Comparison of ENCODE assay signal across 8 mouse cellular contexts in the genomic region with DNA sequence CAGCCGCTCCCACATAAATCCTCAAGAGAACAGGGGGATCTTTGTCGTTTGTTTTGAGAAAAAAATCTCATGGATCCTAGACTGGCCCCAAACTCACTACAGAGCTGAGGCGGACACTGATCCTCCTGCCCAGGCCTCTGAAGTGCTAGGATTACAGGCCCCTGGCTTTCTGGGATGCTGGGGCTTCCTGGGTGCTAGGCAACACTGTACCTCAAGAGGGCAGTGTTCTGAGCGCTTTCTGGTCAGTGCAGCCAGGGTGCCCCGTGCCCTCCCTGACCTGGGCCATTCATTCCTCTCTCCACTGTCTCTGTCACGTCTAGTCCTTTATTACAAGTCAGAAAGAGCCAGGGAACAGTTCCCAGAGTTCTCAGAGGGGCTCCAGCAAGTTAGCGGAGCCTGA. TPM values are rescaled to one million over a fixed set of nuclear protein-coding genes. Genes with fewer than 3 reads are reported as not detected.
DNase-seq lines count a peak whose midpoint lies in the region; ATAC-seq and TF ChIP-seq lines count a peak whose summit lies in the region.

No protein-coding gene starts in this region.

- ATAC-seq in intestine, embryonic 15.5 days: peak; percentile 52
- peak; percentile 51 for ATAC-seq in megakaryocyte, adult 5-6 weeks (ENCODE audit: poor library complexity, severe bottlenecking)

- no peaks in the 10 kb centered on the region for H3K27me3 ChIP-seq in heart, adult 2 months (ENCODE audit: control insufficient read depth, insufficient read depth, low read length)
- no peaks in the 10 kb centered on the region for H3K27me3 ChIP-seq in heart, embryonic 10.5 days (ENCODE audit: insufficient read depth, poor library complexity, severe bottlenecking)
- H3K27me3 ChIP-seq in C2C12 (ENCODE audit: control insufficient read depth, insufficient read depth, insufficient read length): no peaks in the 10 kb centered on the region
- H3K27me3 ChIP-seq in intestine, embryonic 15.5 days (replicated peaks): no peaks in the 10 kb centered on the region

- TF ChIP-seq POLR2A in heart, adult 2 months (IDR thresholded peaks at IDR 0.05; ENCODE audit: insufficient read depth, low read depth, low read length): no peak

- WGBS in heart, adult 2 months: 33% methylated on average over 7 of the region's 7 CpGs
- 24% methylated on average over 7 of the region's 7 CpGs for WGBS in heart, embryonic 10.5 days
- 28% methylated on average over 7 of the region's 7 CpGs for WGBS in intestine, embryonic 15.5 days

- no peak overlapping the region for H3K4me2 ChIP-seq in intestine, embryonic 15.5 days (replicated peaks)

- H3K4me3 ChIP-seq in heart, adult 2 months: no peak overlapping the region
- H3K4me3 ChIP-seq in heart, embryonic 10.5 days: no peak overlapping the region
- H3K4me3 ChIP-seq in C2C12 (ENCODE audit: insufficient read depth, poor library complexity, severe bottlenecking): no peak overlapping the region
- no peak overlapping the region for H3K4me3 ChIP-seq in intestine, embryonic 15.5 days (replicated peaks)

- no peaks in the 10 kb centered on the region for H3K36me3 ChIP-seq in heart, adult 2 months (ENCODE audit: control insufficient read depth, insufficient read depth, low read length)
- H3K36me3 ChIP-seq in heart, embryonic 10.5 days: peaks cover 25% of the 10 kb centered on the region
- peaks cover 7% of the 10 kb centered on the region for H3K36me3 ChIP-seq in C2C12 (ENCODE audit: control insufficient read depth, insufficient read depth)
- peaks cover 15% of the 10 kb centered on the region for H3K36me3 ChIP-seq in intestine, embryonic 15.5 days

- H3K4me1 ChIP-seq in heart, adult 2 months (ENCODE audit: control insufficient read depth, insufficient read depth, low read length): 0 out of 2 replicates have a peak, but pooled peaks cover 2% of the 10 kb centered on the region
- H3K4me1 ChIP-seq in heart, embryonic 10.5 days: peaks cover 15% of the 10 kb centered on the region
- H3K4me1 ChIP-seq in intestine, embryonic 15.5 days (replicated peaks): 0 out of 2 replicates have a peak, but pooled peaks cover 14% of the 10 kb centered on the region

- no peak overlapping the region for H3ac ChIP-seq in C2C12 (ENCODE audit: control insufficient read depth, insufficient read length, low read depth)

- H3K79me3 ChIP-seq in C2C12 (ENCODE audit: low read depth): no peaks in the 10 kb centered on the region

- no peaks in the 10 kb centered on the region for H3K9me3 ChIP-seq in heart, embryonic 10.5 days
- H3K9me3 ChIP-seq in intestine, embryonic 15.5 days: no peaks in the 10 kb centered on the region

- no peak overlapping the region for H3K27ac ChIP-seq in heart, adult 2 months
- no peak overlapping the region for H3K27ac ChIP-seq in heart, embryonic 10.5 days
- no peak overlapping the region for H3K27ac ChIP-seq in intestine, embryonic 15.5 days

- peak in 1 of 2 experiments; percentile 57 for DNase-seq in heart, adult 2 months
- no peak for DNase-seq in heart, embryonic 10.5 days (ENCODE audit: low spot score)
- peak; percentile 72 to 79 for DNase-seq in cerebellum, postnatal 10 days
- DNase-seq in thymus, postnatal 36 days: peak; percentile 38 to 39
- no peak for DNase-seq in Muller cell, postnatal 12 days (ENCODE audit: inconsistent ontology term)

- intact Hi-C loops in heart, adult 2 months (cut with DNase I): no loop called here

- TF ChIP-seq CTCF in heart, adult 2 months (IDR thresholded peaks at IDR 0.05): peak; percentile 88
- peak; percentile 82 for TF ChIP-seq CTCF in C2C12 (IDR thresholded peaks at IDR 0.05; ENCODE audit: control insufficient read depth, insufficient read depth, insufficient read length)

- no peak overlapping the region for H3K9ac ChIP-seq in heart, adult 2 months (ENCODE audit: low read depth, low read length)
- H3K9ac ChIP-seq in intestine, embryonic 15.5 days: no peak overlapping the region

- H3K79me2 ChIP-seq in heart, adult 2 months (replicated peaks; ENCODE audit: control insufficient read depth, insufficient read depth, low read length): no peaks in the 10 kb centered on the region
- no peaks in the 10 kb centered on the region for H3K79me2 ChIP-seq in C2C12 (ENCODE audit: control insufficient read depth, insufficient read depth)

- no peak for TF ChIP-seq EP300 in heart, adult 2 months (IDR thresholded peaks at IDR 0.05; ENCODE audit: insufficient read depth, low read depth, low read length)

TF ChIP-seq in C2C12, 6 proteins besides CTCF, POLR2A, EP300 and RAD21:
- no peak for TF ChIP-seq FOSL1 (IDR thresholded peaks at IDR 0.05; ENCODE audit: insufficient read depth, low read length, poor library complexity, severe bottlenecking)
- no peak for TF ChIP-seq USF1 (IDR thresholded peaks at IDR 0.05; ENCODE audit: low read depth)
- no peak for TF ChIP-seq MAX (IDR thresholded peaks at IDR 0.05)
- no peak for TF ChIP-seq MYOD1 (IDR thresholded peaks at IDR 0.05; ENCODE audit: control insufficient read depth, insufficient read length, low read depth)
- no peak for TF ChIP-seq CEBPB (IDR thresholded peaks at IDR 0.05; ENCODE audit: low read depth)
- TF ChIP-seq MYOG (IDR thresholded peaks at IDR 0.05; ENCODE audit: control insufficient read depth, extremely low read depth, insufficient read length): no peak

RNA-seq across cellular contexts. Expression of a gene that starts 9.6 kb away (rescaled TPM):
- 1 to 10 TPM; 3.4 to 4.2 TPM for total RNA-seq in heart, adult 2 months (2021)
- polyA plus RNA-seq in heart, adult 2 months (2012; rRNA removed): 3.6 and 4.7 TPM in 2 replicates
- polyA plus RNA-seq in heart, embryonic 10.5 days (2016; fragmentation: Nextera tagmentation; extraction: Ambion mirVana): 3.4 and 4.8 TPM in 2 replicates
- polyA plus RNA-seq in C2C12 (2012; fragmentation: generic; extraction: Trizol): 1.5 TPM
- 4.6 and 4.8 TPM in 2 replicates for polyA plus RNA-seq in intestine, embryonic 15.5 days (2015; fragmentation: Nextera tagmentation; extraction: Ambion mirVana)
- 76.6 and 78.3 TPM in 2 replicates for total RNA-seq in megakaryocyte, adult 5-6 weeks (2015)
- total RNA-seq in megakaryocyte, adult 5-6 weeks (2017): 129 and 130 TPM in 2 replicates

RNA-seq across cellular contexts. Expression of a gene that starts 25.9 kb away (rescaled TPM):
- 10 to 100 TPM; 85.9 to 93.3 TPM for total RNA-seq in heart, adult 2 months (2021)
- 106 and 107 TPM in 2 replicates for polyA plus RNA-seq in heart, adult 2 months (2012; rRNA removed)
- 43.1 and 54.0 TPM in 2 replicates for polyA plus RNA-seq in heart, embryonic 10.5 days (2016; fragmentation: Nextera tagmentation; extraction: Ambion mirVana)
- polyA plus RNA-seq in C2C12 (2012; fragmentation: generic; extraction: Trizol): 27.7 TPM
- 23.3 and 24.7 TPM in 2 replicates for polyA plus RNA-seq in intestine, embryonic 15.5 days (2015; fragmentation: Nextera tagmentation; extraction: Ambion mirVana)
- total RNA-seq in megakaryocyte, adult 5-6 weeks (2015): 1.2 and 2.9 TPM in 2 replicates
- 1.5 and 1.9 TPM in 2 replicates for total RNA-seq in megakaryocyte, adult 5-6 weeks (2017)

Comparison
In these comparisons a context has a peak if more than half of its experiments do, and no peak if none do; other contexts are left out.
1. DNase-seq: peak in cerebellum, postnatal 10 days (2 of 2) and thymus, postnatal 36 days (2 of 2); none in heart, embryonic 10.5 days (single experiment) and Muller cell, postnatal 12 days (single experiment).